Mouse (Mus musculus): ENCODE measurements around the gene Lrrc52. TPM values are rescaled to one million over a fixed set of nuclear protein-coding genes. Genes with fewer than 3 reads are reported as not detected.

Gene Lrrc52
- polyA plus RNA-seq, 1 experiment from 2014 or later = not detected

GRCm38 (mm10) chr1:167446516-167446915 is 20.1 kb downstream of the Lrrc52 start:
- ATAC-seq (no peak), DNase-seq (ENCODE audit: low spot score) (no peak)
- WGBS = 73% methylated on average over 6 of the region's 6 CpGs

DNA sequence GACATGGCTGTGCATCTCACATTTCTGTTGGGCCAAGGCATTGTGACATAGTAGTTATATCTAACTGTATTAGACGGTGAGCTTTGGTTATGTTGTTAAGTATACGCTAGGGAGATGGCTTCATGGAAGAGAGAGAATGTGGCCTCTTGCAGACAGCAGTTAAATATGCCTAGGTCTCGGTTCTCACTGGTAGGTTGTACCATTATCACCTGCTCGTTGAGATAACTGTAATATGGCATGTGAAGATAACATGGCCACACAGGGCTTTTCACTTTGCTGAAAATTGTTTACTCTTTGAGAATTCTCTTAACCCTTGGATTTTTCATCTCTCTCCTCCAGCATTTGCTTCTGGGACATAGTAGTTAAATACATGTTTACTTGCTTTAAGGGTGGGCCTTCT is 21.4 kb downstream of the Lrrc52 start:
- H3K27me3 ChIP-seq (replicated peaks; ENCODE audit: control insufficient read depth, insufficient read depth, low read length) = no peaks in the 10 kb centered on the region
- H3K36me3 ChIP-seq (ENCODE audit: control insufficient read depth, insufficient read depth, low read length) = no peaks in the 10 kb centered on the region
- H3K27ac ChIP-seq (ENCODE audit: low read depth, low read length) = no peak overlapping the region
- ATAC-seq (no peak), DNase-seq (ENCODE audit: low spot score) (no peak)
- H3K4me3 ChIP-seq (ENCODE audit: low read depth, low read length) = no peak overlapping the region
- H3K9me3 ChIP-seq (replicated peaks; ENCODE audit: control insufficient read depth, low read length) = no peaks in the 10 kb centered on the region
- H3K4me2 ChIP-seq (ENCODE audit: low read length) = no peak overlapping the region
- H3K4me1 ChIP-seq (ENCODE audit: control insufficient read depth, insufficient read depth, low read length) = 0 out of 2 replicates have a peak, but pooled peaks cover 4% of the 10 kb centered on the region
- 93% methylated on average over 4 of the region's 4 CpGs for WGBS
- H3K9ac ChIP-seq (ENCODE audit: low read length) = no peak overlapping the region

More at GRCm38 (mm10) chr1:167446516-167446915, 20.1 kb downstream of the Lrrc52 start:
- Histone ChIP-seq H3K9me3 (replicated peaks; ENCODE audit: control insufficient read depth, low read length) (no peaks in the 10 kb centered on the region), H3K4me3 (ENCODE audit: low read depth, low read length) (no peak overlapping the region), H3K4me2 (ENCODE audit: low read length) (no peak overlapping the region), H3K27ac (ENCODE audit: low read depth, low read length) (no peak overlapping the region), H3K27me3 (replicated peaks; ENCODE audit: control insufficient read depth, insufficient read depth, low read length) (no peaks in the 10 kb centered on the region), H3K4me1 (ENCODE audit: control insufficient read depth, insufficient read depth, low read length) (0 out of 2 replicates have a peak, but pooled peaks cover 4% of the 10 kb centered on the region), H3K9ac (ENCODE audit: low read length) (no peak overlapping the region), H3K36me3 (ENCODE audit: control insufficient read depth, insufficient read depth, low read length) (no peaks in the 10 kb centered on the region)

GRCm38 (mm10) chr1:167438231-167438885 is 28.2 kb downstream of the Lrrc52 start:
- no peaks in the 10 kb centered on the region for H3K36me3 ChIP-seq (ENCODE audit: control insufficient read depth, insufficient read depth, low read length)
- no peak overlapping the region for H3K9ac ChIP-seq (ENCODE audit: low read length)
- no peak overlapping the region for H3K4me2 ChIP-seq (ENCODE audit: low read length)
- H3K9me3 ChIP-seq (replicated peaks; ENCODE audit: control insufficient read depth, low read length) = no peaks in the 10 kb centered on the region
- no peak overlapping the region for H3K27ac ChIP-seq (ENCODE audit: low read depth, low read length)
- no peak overlapping the region for H3K4me3 ChIP-seq (ENCODE audit: low read depth, low read length)
- H3K4me1 ChIP-seq (ENCODE audit: control insufficient read depth, insufficient read depth, low read length) = no peaks in the 10 kb centered on the region
- WGBS = 48% methylated on average over 9 of the region's 9 CpGs
- DNase-seq (ENCODE audit: low spot score) (no peak), ATAC-seq (no peak)
- H3K27me3 ChIP-seq (replicated peaks; ENCODE audit: control insufficient read depth, insufficient read depth, low read length) = no peaks in the 10 kb centered on the region

DNA sequence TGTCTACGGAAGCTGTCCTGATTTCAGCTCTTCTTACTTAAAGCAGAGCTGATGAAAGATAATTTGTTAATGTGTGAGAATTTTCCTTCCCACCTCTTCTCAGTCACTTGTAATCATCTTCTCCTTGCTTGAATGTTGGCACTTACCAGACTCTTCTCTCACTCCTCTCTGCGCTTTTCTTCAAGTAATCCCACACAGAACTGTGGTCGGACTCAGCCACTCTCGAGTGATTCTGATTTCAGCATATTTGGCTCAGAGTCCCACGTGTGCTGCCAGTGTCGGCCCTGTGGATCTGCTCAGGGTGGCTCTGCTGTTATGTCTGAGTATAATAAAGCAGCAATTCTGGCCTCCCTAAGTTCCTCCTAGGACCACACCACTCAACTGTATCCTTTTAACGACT is 29.5 kb downstream of the Lrrc52 start:
- Histone ChIP-seq H3K27ac (ENCODE audit: low read depth, low read length) (no peak overlapping the region), H3K4me1 (ENCODE audit: control insufficient read depth, insufficient read depth, low read length) (no peaks in the 10 kb centered on the region), H3K9me3 (replicated peaks; ENCODE audit: control insufficient read depth, low read length) (no peaks in the 10 kb centered on the region), H3K4me2 (ENCODE audit: low read length) (no peak overlapping the region), H3K4me3 (ENCODE audit: low read depth, low read length) (no peak overlapping the region), H3K36me3 (ENCODE audit: control insufficient read depth, insufficient read depth, low read length) (no peaks in the 10 kb centered on the region), H3K27me3 (replicated peaks; ENCODE audit: control insufficient read depth, insufficient read depth, low read length) (no peaks in the 10 kb centered on the region), H3K9ac (ENCODE audit: low read length) (no peak overlapping the region)
- WGBS = 74% methylated on average over 7 of the region's 7 CpGs
- no peak for DNase-seq (ENCODE audit: low spot score)
- no peak for ATAC-seq

DNA sequence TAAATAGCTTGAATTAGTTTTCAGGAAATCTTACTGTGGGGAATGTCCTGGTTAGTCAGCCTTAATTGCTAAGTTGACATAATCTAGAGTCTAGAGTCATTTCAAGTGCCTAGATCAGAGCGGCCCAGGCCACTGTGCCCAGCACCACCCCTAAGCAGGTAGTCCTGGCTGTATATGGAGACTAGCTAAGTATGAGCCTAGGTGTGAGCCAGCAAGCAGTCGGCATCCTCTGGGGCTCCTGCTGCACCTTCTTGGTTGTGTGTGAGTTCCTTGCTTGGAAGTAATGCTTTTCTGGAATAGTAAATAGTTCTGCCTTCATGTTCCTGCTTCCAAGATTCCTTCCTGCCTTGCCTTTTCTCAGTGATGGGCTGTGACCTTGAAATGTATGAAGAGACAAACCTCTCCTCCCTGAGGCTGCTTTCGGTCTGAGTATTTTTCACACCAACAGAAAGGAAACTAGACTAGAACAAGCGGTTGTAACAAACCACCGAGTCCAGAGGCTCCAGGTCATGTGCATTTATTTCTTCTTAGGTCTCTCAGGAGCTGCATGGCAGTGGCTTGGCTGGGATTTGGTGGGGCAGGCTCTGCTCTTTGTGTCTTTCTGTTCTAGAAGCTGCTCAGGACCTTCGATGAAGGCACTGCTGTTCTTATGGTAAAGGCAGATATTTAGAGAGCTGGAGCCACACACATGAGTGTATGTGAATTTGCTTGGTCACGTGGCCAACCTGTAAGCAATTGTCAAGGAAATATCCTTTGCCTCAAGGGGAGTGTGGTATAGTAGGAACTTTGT is 30.2 kb downstream of the Lrrc52 start:
- no peak for ATAC-seq
- H3K4me2 ChIP-seq (ENCODE audit: low read length) = no peak overlapping the region
- no peaks in the 10 kb centered on the region for H3K4me1 ChIP-seq (ENCODE audit: control insufficient read depth, insufficient read depth, low read length)
- H3K27ac ChIP-seq (ENCODE audit: low read depth, low read length) = no peak overlapping the region
- H3K27me3 ChIP-seq (replicated peaks; ENCODE audit: control insufficient read depth, insufficient read depth, low read length) = no peaks in the 10 kb centered on the region
- no peaks in the 10 kb centered on the region for H3K9me3 ChIP-seq (replicated peaks; ENCODE audit: control insufficient read depth, low read length)
- WGBS = 92% methylated on average over 7 of the region's 7 CpGs
- no peak for DNase-seq (ENCODE audit: low spot score)
- H3K36me3 ChIP-seq (ENCODE audit: control insufficient read depth, insufficient read depth, low read length) = no peaks in the 10 kb centered on the region
- no peak overlapping the region for H3K9ac ChIP-seq (ENCODE audit: low read length)
- no peak overlapping the region for H3K4me3 ChIP-seq (ENCODE audit: low read depth, low read length)

- no peak overlapping the region for H3K9ac ChIP-seq (ENCODE audit: low read length)
- 84% methylated on average over 4 of the region's 4 CpGs for WGBS
- H3K27me3 ChIP-seq (replicated peaks; ENCODE audit: control insufficient read depth, insufficient read depth, low read length) = no peaks in the 10 kb centered on the region
- no peak overlapping the region for H3K4me2 ChIP-seq (ENCODE audit: low read length)
- H3K9me3 ChIP-seq (replicated peaks; ENCODE audit: control insufficient read depth, low read length) = no peaks in the 10 kb centered on the region
- no peak overlapping the region for H3K4me3 ChIP-seq (ENCODE audit: low read depth, low read length)
- no peaks in the 10 kb centered on the region for H3K36me3 ChIP-seq (ENCODE audit: control insufficient read depth, insufficient read depth, low read length)
- H3K4me1 ChIP-seq (ENCODE audit: control insufficient read depth, insufficient read depth, low read length) = no peaks in the 10 kb centered on the region
- ATAC-seq (no peak), DNase-seq (ENCODE audit: low spot score) (no peak)
- H3K27ac ChIP-seq (ENCODE audit: low read depth, low read length) = no peak overlapping the region
Observed at GRCm38 (mm10) chr1:167434931-167435330, 31.6 kb downstream of the Lrrc52 start.

DNA sequence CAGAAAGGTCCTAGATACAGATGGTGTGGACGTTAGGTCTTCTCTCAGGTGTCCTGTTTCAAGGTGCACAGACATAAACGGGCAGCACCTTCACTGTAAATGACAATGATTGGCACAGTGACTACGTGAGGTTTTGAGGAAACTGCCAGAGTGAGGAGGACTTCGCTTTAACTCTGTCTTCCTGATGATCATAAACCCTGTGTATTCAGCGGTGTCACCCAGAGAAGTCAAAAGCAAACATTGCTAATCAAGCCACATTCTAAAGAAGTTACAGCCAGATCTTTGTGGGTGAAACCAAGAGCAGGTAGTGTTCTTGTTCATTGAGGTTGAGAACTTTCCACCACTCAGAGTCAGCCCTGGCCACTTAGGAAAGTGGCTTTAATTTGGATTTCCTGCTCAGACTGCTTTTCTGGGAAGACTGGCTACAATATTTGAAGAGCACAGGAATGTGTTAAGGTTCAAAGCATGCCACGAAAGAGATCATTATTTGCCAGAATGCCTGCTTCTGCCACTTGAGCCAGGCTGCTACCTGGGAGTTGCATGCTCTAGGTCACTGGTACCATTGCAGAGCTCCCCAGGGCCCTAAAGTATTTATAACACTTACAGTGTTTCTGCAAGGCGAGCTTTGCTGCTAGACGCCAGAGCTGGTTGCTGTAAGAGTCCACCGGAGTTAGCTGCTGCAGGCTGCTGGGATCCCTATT is 35.5 kb downstream of the Lrrc52 start:
- no peaks in the 10 kb centered on the region for H3K36me3 ChIP-seq (ENCODE audit: control insufficient read depth, insufficient read depth, low read length)
- WGBS = 69% methylated on average over 9 of the region's 9 CpGs
- no peaks in the 10 kb centered on the region for H3K9me3 ChIP-seq (replicated peaks; ENCODE audit: control insufficient read depth, low read length)
- H3K4me3 ChIP-seq (ENCODE audit: low read depth, low read length) = no peak overlapping the region
- no peaks in the 10 kb centered on the region for H3K4me1 ChIP-seq (ENCODE audit: control insufficient read depth, insufficient read depth, low read length)
- no peak overlapping the region for H3K9ac ChIP-seq (ENCODE audit: low read length)
- no peaks in the 10 kb centered on the region for H3K27me3 ChIP-seq (replicated peaks; ENCODE audit: control insufficient read depth, insufficient read depth, low read length)
- no peak overlapping the region for H3K27ac ChIP-seq (ENCODE audit: low read depth, low read length)
- DNase-seq (ENCODE audit: low spot score) = no peak
- no peak overlapping the region for H3K4me2 ChIP-seq (ENCODE audit: low read length)
- ATAC-seq = no peak

DNA sequence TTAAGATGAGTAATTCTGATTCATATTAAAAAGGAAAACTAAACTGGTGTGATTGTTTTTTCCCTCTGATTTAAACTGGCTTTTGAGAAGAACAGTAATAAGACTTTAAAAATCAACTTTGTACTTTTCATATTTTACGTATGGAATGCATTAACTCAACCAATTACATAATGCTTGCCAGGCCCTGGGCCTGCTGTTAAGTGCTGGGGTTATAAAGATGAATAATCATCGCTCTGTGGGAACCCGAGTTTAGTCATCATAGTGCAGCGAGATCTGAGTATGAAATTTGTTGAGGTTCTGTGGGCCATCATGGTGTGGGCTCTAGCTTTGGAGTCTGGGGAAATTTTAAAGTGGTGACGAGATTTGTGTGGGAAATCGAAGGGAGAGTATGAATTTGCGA is 39.9 kb downstream of the Lrrc52 start:
- Histone ChIP-seq H3K36me3 (ENCODE audit: control insufficient read depth, insufficient read depth, low read length) (no peaks in the 10 kb centered on the region), H3K27ac (ENCODE audit: low read depth, low read length) (no peak overlapping the region), H3K9ac (ENCODE audit: low read length) (no peak overlapping the region), H3K4me3 (ENCODE audit: low read depth, low read length) (no peak overlapping the region), H3K4me1 (ENCODE audit: control insufficient read depth, insufficient read depth, low read length) (no peaks in the 10 kb centered on the region), H3K27me3 (replicated peaks; ENCODE audit: control insufficient read depth, insufficient read depth, low read length) (no peaks in the 10 kb centered on the region), H3K4me2 (ENCODE audit: low read length) (no peak overlapping the region), H3K9me3 (replicated peaks; ENCODE audit: control insufficient read depth, low read length) (no peaks in the 10 kb centered on the region)
- no peak for ATAC-seq
- DNase-seq (ENCODE audit: low spot score) = no peak
- 86% methylated on average over 7 of the region's 7 CpGs for WGBS

DNA sequence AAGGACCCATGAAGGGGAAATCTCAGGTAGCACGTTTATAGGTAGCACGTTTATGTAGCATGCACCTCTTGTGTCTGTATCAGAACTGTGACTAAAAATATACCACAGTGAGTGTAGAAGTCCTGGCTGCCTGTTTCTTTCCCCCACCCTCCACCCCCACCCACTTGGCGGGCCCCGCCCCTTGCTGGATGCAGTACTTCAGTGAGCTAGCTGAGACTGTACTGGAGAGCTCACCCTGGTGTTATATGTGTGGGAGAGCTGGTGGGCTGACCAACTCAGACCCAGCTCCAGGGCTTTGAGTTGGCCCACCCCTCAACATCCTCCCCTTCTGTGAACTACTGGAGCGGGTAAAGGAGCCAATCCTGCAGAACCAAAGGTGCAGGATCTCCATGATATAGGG is 41.0 kb downstream of the Lrrc52 start:
- DNase-seq (ENCODE audit: low spot score) (no peak), ATAC-seq (no peak)
- Histone ChIP-seq H3K9ac (ENCODE audit: low read length) (no peak overlapping the region), H3K36me3 (ENCODE audit: control insufficient read depth, insufficient read depth, low read length) (no peaks in the 10 kb centered on the region), H3K27ac (ENCODE audit: low read depth, low read length) (no peak overlapping the region), H3K4me3 (ENCODE audit: low read depth, low read length) (no peak overlapping the region), H3K4me1 (ENCODE audit: control insufficient read depth, insufficient read depth, low read length) (no peaks in the 10 kb centered on the region), H3K27me3 (replicated peaks; ENCODE audit: control insufficient read depth, insufficient read depth, low read length) (no peaks in the 10 kb centered on the region), H3K9me3 (replicated peaks; ENCODE audit: control insufficient read depth, low read length) (no peaks in the 10 kb centered on the region), H3K4me2 (ENCODE audit: low read length) (no peak overlapping the region)
- 85% methylated on average over 5 of the region's 5 CpGs for WGBS

All from forebrain, embryonic 14.5 days (tissue).